Mouse (Mus musculus): Measurements from ENCODE around the gene Abca6.
A peak's percentile ranks its signal among the peaks of the same experiment; 100 is the strongest.

The Abca6 gene

GRCm38 (mm10) chr11:110195310-110195709 lies 56.3 kb downstream of the Abca6 start:
- DNase-seq, result no peak

DNA sequence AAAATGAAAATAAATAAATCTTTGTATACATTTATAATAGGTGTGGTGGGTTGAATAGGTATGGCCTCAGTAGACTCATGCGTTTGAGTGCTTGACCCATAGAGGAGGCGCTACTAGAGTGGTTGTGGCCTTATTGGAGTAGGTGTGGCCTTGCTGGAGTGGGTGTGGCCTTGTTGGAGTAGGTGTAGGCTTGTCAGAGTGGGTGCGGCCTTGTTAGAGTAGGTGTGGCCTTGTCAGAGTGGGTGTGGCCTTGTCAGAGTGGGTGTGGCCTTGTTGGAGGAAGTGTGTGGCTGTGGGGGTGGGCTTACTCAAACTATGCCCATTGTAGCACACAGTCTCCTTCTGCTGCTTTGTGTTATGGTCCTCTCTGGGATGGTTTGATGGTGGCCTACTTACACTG lies 80.4 kb downstream of the Abca6 start:
- DNase-seq, result no peak

GRCm38 (mm10) chr11:110167459-110168251 lies 83.9 kb downstream of the Abca6 start, which contains the start of gene Abca9:
Gene Abca9, minus strand, starts transcription at chr11:110168196.
- peak; percentile 28 for DNase-seq

DNA sequence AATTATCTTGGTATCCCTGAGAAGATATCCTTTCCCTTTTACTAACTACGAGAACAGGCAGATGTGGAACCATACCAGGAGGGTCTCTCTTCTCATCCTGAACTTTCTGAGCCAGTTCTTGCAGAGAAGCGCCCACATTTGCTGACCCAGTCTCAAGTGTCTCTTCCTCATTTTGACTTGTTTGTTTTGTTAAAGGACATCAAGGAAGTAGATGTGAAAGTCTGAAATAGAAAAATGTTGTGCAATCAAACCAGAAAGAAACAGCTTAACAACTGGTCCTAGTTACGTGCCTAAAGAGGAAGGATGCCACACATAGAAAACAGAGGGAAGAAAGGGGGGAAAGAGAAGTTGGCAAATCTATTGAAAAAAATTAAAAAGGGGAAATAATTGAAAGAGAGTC lies 85.8 kb downstream of the Abca6 start:
- no peak for DNase-seq

GRCm38 (mm10) chr11:110165409-110165808 lies 86.2 kb downstream of the Abca6 start:
- DNase-seq, result no peak

- DNase-seq, result no peak
These were observed 94.5 kb downstream of the Abca6 start for GRCm38 (mm10) chr11:110157059-110157458.

DNA sequence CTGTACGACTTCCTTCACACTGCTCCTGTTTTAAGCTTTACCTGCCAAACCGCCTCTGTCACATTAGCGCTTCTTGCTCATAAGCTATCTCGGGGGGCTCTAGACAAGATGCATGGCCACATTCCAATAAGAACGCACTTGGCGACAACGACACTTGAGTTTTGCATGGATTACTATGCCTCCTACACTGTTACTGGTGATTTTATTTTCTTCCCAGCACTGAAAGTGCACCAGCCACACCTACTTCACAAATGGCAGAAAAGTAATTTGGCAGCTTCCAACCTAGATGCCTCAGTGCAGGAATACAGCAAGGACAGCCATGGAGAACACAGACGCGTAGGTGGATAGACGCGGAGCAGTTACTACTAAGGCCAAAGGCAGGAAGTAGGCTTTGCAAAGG lies 95.6 kb downstream of the Abca6 start:
- no peak for DNase-seq

DNA sequence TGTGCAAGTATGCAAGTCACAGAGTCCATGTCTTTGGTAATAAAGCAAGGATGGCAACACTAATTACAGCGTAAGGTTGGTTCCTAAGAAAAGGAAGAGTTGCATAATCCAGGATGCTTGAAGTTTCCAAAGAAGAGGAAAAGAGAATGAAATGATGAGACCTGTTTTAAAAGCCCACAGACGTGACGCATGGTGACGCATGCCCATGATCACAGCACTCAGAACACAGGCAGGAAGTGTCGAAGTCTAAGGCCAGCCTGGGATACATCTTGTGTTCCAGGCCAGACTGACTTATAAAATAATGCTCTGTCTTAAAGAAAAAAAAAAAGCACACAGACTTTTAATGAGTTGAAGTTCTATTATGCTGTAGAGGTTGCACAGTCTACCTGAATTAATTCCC lies 103.9 kb downstream of the Abca6 start:
- DNase-seq, result no peak

GRCm38 (mm10) chr11:110145421-110145820 lies 106.2 kb downstream of the Abca6 start:
- DNase-seq, result peak; percentile 5

DNA sequence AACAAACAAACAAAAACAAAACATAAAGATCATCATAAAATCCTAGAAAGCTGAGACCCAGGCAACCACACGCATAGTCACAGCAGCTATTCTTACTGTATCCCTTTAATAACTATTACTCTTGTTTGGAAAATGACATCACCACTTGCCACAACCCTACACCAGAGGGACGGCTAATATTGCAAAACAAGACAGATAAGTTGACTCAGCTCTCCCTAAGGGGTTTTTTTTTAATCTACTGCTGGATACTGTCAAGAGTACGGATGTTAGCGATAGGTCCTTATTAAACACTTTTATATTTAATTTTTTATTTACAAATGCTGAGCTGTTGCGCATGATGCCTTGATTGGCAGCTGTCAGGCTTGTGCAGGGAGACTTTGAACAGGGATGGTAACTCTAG lies 120.8 kb downstream of the Abca6 start:
- DNase-seq, result no peak
